Mouse (Mus musculus) liver, embryonic 16.5 days (tissue): ENCODE results near the gene Diaph3. TPM values are rescaled to one million over a fixed set of nuclear protein-coding genes. Genes with fewer than 3 reads are reported as not detected.
"Not testable (repeated sequence)": the region's sequence is repeated elsewhere in the genome, so short reads cannot be mapped to it uniquely, and the experiment has no call there.

Experiments used
- ATAC-seq: fragments of 200-750 bp; cut with Nextera tagmentation; 2 replicates; pipeline ENCODE4 v1.8.0; 2017; ENCODE audit warnings: low read depth, mild to moderate bottlenecking, moderate number of reproducible peaks, moderate library complexity
- H3K27ac ChIP-seq: fragments of 300-500 bp; sonication (generic); 2 replicates; pipeline ENCODE4 v1.5.1; 2014; ENCODE audit warnings: mild to moderate bottlenecking, low read length
- H3K27me3 ChIP-seq: fragments of 300-500 bp; sonication (generic); 2 replicates; pipeline ENCODE4 v1.6.1; 2014; ENCODE audit warnings: low read depth, low read length, mixed read lengths; ENCODE audit not compliant: control insufficient read depth, insufficient read depth
- H3K36me3 ChIP-seq: fragments of 300-500 bp; sonication (generic); 2 replicates; pipeline ENCODE4 v1.6.1; 2014; ENCODE audit warnings: mild to moderate bottlenecking; ENCODE audit not compliant: control insufficient read depth, insufficient read depth
- H3K4me1 ChIP-seq: fragments of 300-500 bp; sonication (generic); 2 replicates; pipeline ENCODE4 v1.6.1; 2014; ENCODE audit warnings: low read depth, low read length, mixed read lengths; ENCODE audit not compliant: control insufficient read depth
- H3K4me2 ChIP-seq: fragments of 300-500 bp; sonication (generic); 2 replicates; pipeline ENCODE4 v1.6.1; 2014; ENCODE audit warnings: low read depth, low read length, mixed read lengths
- H3K4me3 ChIP-seq: fragments of 300-500 bp; sonication (generic); 2 replicates; pipeline ENCODE4 v1.5.1; 2014; ENCODE audit warnings: low read depth, mild to moderate bottlenecking, low read length
- H3K9ac ChIP-seq: fragments of 300-500 bp; sonication (generic); 2 replicates; pipeline ENCODE4 v1.6.1; 2014; ENCODE audit warnings: low read depth, low read length
- H3K9me3 ChIP-seq: fragments of 300-500 bp; sonication (generic); replicated peaks from 2 replicates; pipeline ENCODE4 v1.6.1; 2016; ENCODE audit warnings: low read length; ENCODE audit not compliant: control insufficient read depth
- WGBS: fragments of 180-500 bp; shearing (Covaris S2); extraction: QIAGEN DNeasy Blood & Tissue Kit; methylation state at CpG from one replicate; pipeline ENCODE4 v1.1.7; 2014; ENCODE audit not compliant: insufficient replicate concordance; 5-methylcytosine and 5-hydroxymethylcytosine counted together
- polyA plus RNA-seq: library from polyadenylated mRNA; unstranded; fragments of >200 nt; fragmentation: Nextera tagmentation; extraction: Ambion mirVana; gene quantifications from 2 replicates; pipeline ENCODE4 v1.2.1, GENCODE M21; 2015

The Diaph3 gene
- polyA plus RNA-seq, 1 experiment from 2014 or later, result 15.2 TPM

DNA sequence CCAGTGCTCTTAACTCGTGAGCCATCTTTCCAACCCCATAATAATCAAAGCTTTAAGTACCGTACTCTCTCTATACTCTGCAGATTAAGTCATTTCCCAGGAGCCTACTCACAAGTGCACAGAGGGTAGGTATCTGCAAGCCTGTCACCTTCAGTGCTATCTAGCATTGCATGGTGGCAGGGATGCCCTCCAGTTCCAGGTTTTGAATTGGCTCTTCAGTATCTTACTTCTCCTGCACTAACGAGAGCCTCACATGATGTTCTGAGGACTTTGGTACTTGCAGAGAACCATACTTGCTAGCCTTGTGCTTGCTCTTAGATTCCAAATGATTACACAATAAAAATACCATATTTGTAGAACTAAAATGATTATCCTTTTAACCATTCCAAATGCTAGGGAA lies 420.0 kb downstream of the Diaph3 start:
- H3K4me3 ChIP-seq, result no peak overlapping the region
- H3K4me2 ChIP-seq, result no peak overlapping the region
- H3K27me3 ChIP-seq, result no peaks in the 10 kb centered on the region
- peaks cover 9% of the 10 kb centered on the region for H3K4me1 ChIP-seq
- H3K9ac ChIP-seq, result no peak overlapping the region
- no peaks in the 10 kb centered on the region for H3K9me3 ChIP-seq
- no peak overlapping the region for H3K27ac ChIP-seq
- WGBS, result 78% methylated on average over 3 of the region's 3 CpGs
- H3K36me3 ChIP-seq, result no peaks in the 10 kb centered on the region
- ATAC-seq, result no peak

DNA sequence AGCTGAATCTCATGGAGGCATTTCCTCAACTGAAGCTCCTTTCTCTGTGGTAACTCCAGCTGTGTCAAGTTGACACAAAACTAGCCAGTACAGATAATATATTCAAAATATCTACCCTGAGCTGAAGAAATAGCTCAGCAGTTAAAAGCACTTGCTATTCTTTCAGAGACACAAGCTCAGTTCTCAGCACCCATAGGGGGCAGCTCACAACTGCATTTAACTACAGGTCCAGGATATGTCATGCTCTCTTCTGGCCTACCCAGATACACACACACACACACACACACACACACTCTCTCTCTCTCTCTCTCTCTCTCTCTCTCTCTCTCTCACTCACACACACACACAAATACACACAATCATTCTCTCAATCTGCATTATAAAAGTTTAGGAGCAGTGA lies 420.6 kb downstream of the Diaph3 start:
- not testable (repeated sequence) for H3K27ac ChIP-seq, H3K9me3 ChIP-seq, H3K4me2 ChIP-seq, H3K4me3 ChIP-seq, ATAC-seq, H3K9ac ChIP-seq, H3K36me3 ChIP-seq, H3K27me3 ChIP-seq, H3K4me1 ChIP-seq

DNA sequence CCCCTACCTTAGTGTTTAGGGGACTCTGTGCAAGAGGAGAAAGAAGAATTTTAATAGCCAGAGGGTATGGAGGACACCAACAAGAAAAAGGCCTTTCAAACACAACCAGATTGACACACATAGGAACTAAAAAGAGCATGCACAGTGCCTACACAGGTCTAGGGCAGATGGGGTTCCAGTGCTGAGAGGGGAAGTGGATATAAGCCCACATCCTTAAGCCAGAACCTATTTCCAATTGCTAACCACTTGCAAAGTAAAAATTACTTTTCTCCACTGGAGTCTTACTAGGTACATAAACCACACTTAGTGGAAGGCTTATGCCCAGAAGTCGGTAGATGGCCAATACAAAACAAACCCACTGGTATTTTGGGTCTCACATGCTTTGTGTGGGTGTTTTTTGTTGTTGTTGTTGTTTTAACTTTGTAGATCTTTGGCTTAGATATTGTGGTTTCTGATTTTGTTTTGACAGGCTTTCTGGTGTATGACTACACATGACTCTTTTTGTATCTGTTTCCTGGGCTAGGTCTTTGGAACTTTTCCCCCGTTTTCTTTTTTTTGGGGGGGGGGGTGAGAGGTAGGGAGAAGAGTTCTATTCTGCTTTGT lies 426.8 kb downstream of the Diaph3 start:
- Histone ChIP-seq H3K4me3 (no peak overlapping the region), H3K9me3 (no peaks in the 10 kb centered on the region), H3K27me3 (no peaks in the 10 kb centered on the region), H3K4me1 (no peaks in the 10 kb centered on the region), H3K36me3 (no peaks in the 10 kb centered on the region), H3K4me2 (no peak overlapping the region), H3K9ac (no peak overlapping the region), H3K27ac (no peak overlapping the region)
- 53% methylated on average over 2 of the region's 2 CpGs for WGBS
- no peak for ATAC-seq

DNA sequence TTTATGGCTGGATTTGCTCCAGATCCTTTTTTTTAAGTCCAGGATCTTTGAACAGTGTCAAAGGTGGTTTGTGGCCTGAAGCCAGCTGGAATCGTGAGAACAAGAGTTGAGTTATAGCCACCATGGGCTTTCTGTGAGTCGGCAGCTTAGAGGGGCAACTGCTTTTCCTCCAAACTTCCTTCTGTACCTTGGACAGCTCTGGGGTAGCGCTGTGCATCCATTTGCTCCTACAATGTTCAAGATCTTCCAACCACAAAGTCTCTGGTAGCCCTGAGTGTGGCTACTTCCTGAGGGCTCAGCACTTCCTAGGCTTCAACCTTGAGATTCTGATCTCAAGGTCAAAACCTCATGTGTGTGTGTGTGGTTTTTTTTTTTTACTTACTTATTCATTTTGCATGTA lies 437.0 kb downstream of the Diaph3 start:
- H3K27ac ChIP-seq, result no peak overlapping the region
- no peaks in the 10 kb centered on the region for H3K9me3 ChIP-seq
- no peak overlapping the region for H3K9ac ChIP-seq
- H3K4me2 ChIP-seq, result no peak overlapping the region
- ATAC-seq, result no peak
- 67% methylated on average over 3 of the region's 3 CpGs for WGBS
- H3K4me3 ChIP-seq, result no peak overlapping the region
- H3K4me1 ChIP-seq, result no peaks in the 10 kb centered on the region
- no peaks in the 10 kb centered on the region for H3K27me3 ChIP-seq
- H3K36me3 ChIP-seq, result no peaks in the 10 kb centered on the region

DNA sequence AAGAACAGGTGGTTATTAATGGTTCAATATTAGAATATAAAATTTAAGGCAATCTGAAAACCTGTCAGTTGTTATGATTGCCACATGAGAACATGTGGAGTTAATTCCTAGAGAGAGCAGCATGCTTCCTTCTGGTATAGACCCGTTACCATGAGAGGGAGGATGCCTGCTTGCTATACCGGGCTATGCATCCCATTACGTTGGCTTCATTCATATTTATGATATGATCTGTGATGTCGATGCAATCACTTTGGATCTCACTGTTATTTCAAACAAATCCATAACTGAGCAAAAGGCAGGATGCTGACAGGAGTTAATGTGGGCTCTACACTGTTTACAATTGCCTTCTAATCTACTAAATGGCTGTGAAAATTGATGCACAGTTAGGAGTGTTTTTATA lies 439.9 kb downstream of the Diaph3 start:
- H3K36me3 ChIP-seq, result no peaks in the 10 kb centered on the region
- H3K9ac ChIP-seq, result no peak overlapping the region
- no peak overlapping the region for H3K4me2 ChIP-seq
- H3K4me1 ChIP-seq, result no peaks in the 10 kb centered on the region
- no peak for ATAC-seq
- H3K27ac ChIP-seq, result no peak overlapping the region
- H3K9me3 ChIP-seq, result no peaks in the 10 kb centered on the region
- no peak overlapping the region for H3K4me3 ChIP-seq
- 75% methylated on average over 4 of the region's 4 CpGs for WGBS
- H3K27me3 ChIP-seq, result no peaks in the 10 kb centered on the region

DNA sequence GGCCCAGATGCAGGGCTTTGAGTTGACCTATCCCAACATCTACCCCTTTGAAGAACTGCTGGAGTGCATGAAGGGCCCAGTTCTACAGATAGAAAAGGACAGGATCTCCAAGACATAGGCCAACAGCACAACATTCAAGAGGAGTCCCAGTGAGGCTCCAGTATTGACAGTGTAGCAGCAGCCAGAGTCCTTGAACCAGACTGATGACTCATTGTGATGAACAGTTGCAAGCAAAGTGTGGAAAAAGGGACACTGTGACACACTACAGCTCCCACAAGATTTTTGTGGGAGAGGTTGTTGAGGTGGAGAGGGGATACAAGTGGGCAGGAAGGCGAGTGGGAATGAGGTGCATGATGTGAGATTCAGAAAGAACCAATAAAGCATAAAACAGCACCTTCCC lies 443.1 kb downstream of the Diaph3 start:
- WGBS, result 50% methylated on average over 1 of the region's 1 CpGs
- H3K4me2 ChIP-seq, result no peak overlapping the region
- ATAC-seq, result no peak

DNA sequence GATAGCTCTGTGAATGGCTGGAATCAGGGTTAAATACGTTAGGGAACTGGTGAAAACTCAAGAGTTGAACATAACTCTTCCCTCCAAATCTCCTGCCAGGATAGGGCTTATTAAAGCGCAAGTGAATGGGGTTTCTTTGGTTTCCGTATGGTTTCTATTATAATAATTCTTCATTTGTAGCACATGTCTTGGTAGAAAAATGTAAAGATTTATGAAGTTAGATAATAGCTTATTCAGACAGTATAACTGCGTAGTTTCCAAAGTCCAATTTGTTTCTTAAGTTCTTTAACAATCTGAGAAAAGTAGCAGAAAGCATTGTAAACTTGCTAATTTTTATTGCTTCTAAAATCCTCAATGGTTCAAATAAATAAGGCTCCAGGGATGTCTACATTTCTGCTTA lies 448.3 kb downstream of the Diaph3 start:
- Histone ChIP-seq H3K4me3 (no peak overlapping the region), H3K4me2 (no peak overlapping the region), H3K27ac (no peak overlapping the region), H3K27me3 (no peaks in the 10 kb centered on the region), H3K4me1 (no peaks in the 10 kb centered on the region), H3K9me3 (no peaks in the 10 kb centered on the region), H3K9ac (no peak overlapping the region), H3K36me3 (no peaks in the 10 kb centered on the region)
- no peak for ATAC-seq
- WGBS, result 84% methylated on average over 4 of the region's 4 CpGs

More for the DNA sequence above, 443.1 kb downstream of the Diaph3 start:
- Histone ChIP-seq H3K4me1 (no peaks in the 10 kb centered on the region), H3K36me3 (no peaks in the 10 kb centered on the region), H3K9ac (no peak overlapping the region), H3K27me3 (no peaks in the 10 kb centered on the region), H3K9me3 (no peaks in the 10 kb centered on the region), H3K27ac (no peak overlapping the region), H3K4me3 (no peak overlapping the region)

DNA sequence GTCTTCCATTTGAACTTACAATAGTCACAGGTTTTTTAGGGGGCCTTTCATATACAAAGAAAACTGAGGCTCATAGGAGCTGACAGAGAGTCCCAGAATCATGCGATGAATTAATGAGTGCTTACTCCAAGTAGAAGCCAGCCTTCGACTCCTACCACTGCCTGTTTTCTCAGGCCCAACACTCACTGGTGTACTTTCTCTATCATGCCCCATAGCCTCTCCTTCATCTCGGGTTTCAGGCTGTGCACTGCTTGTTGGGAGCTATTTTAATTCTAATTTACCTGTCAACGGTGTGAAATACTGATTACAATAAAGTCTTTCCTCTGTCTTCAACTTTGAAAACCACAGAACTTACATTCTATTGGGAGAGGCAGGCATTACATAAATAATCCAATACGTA lies 449.7 kb downstream of the Diaph3 start:
- H3K4me2 ChIP-seq, result no peak overlapping the region
- H3K9ac ChIP-seq, result no peak overlapping the region
- H3K27me3 ChIP-seq, result no peaks in the 10 kb centered on the region
- no peaks in the 10 kb centered on the region for H3K36me3 ChIP-seq
- H3K4me3 ChIP-seq, result no peak overlapping the region
- ATAC-seq, result no peak
- no peaks in the 10 kb centered on the region for H3K4me1 ChIP-seq
- WGBS, result 74% methylated on average over 5 of the region's 5 CpGs
- H3K27ac ChIP-seq, result no peak overlapping the region
- no peaks in the 10 kb centered on the region for H3K9me3 ChIP-seq

DNA sequence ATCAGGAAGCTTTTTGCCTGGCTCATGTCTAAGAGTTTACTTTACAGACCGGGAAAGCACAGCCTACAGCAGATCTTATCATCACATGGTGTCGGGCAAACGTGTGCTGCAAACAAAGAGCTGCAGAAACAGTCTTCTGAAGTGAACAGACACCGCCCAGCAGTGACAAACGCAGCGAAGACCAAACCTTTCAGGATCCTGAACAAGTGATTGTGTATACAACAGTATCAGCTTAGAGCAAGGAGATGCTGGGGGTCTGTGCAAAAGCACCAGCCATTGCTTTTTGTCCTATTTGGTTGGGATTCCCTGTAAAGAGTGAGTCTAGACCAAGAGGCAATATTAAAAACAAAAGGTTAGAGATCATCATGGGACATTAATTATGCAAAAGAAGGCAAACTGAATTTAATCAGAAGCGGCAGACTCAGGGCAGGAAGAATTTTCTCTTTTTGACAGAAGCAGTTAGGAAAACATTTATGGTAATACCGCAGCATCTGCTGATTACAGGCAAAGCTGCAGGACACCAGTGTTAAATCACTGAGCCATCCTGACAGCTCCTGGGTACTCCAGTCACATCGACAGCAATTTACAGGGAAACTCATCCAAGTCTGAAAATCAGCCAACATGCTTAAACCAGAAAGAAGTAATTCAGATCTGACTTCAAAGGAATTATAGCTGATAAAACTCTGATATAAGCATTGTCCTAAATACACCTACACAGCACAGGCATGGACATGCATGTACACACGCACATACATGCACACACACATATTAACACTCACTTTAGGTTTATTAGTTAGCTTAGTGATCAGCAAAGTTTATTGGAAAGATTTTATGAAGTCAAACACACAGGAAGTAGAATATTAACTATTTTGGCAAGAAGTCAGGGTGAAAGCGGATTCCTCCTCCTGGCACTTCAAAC lies 456.2 kb downstream of the Diaph3 start:
- WGBS, result 57% methylated on average over 11 of the region's 11 CpGs
- Histone ChIP-seq H3K9me3 (no peaks in the 10 kb centered on the region), H3K4me3 (no peak overlapping the region), H3K36me3 (no peaks in the 10 kb centered on the region), H3K4me2 (no peak overlapping the region), H3K27me3 (no peaks in the 10 kb centered on the region), H3K27ac (no peak overlapping the region), H3K9ac (no peak overlapping the region), H3K4me1 (no peaks in the 10 kb centered on the region)
- no peak for ATAC-seq
